Mouse (Mus musculus) MEL (cell line): ENCODE measurements around the gene Sdc3.

Source experiments
- CHD1 ChIP-seq: IDR thresholded peaks from 2 replicates; pipeline ENCODE4 v1.6.1; 2012; ENCODE audit warnings: low read depth, mild to moderate bottlenecking, inconsistent platforms, low read length, improper control_type of control experiment
- CTCF ChIP-seq, 3 experiments: IDR thresholded peaks in 2 of 3; conservative IDR thresholded peaks in 1 of 3; 2 replicates each; pipeline ENCODE4 v1.5.1; 2011 to 2012; ENCODE audit warnings: low read length in 3 of 3, low read depth in 2 of 3, mild to moderate bottlenecking in 2 of 3, improper control_type of control experiment in 1 of 3, inconsistent platforms in 1 of 3, mixed read lengths in 1 of 3, moderate library complexity in 1 of 3; ENCODE audit not compliant: control insufficient read depth in 1 of 3, insufficient read depth in 1 of 3, poor library complexity in 1 of 3, severe bottlenecking in 1 of 3
- HCFC1 ChIP-seq: IDR thresholded peaks from 2 replicates; pipeline ENCODE4 v1.6.1; 2012; ENCODE audit warnings: low read depth, mild to moderate bottlenecking, inconsistent platforms, low read length, improper control_type of control experiment, moderate library complexity
- KAT2A ChIP-seq: conservative IDR thresholded peaks from 2 replicates; pipeline ENCODE4 v1.6.1; 2012; ENCODE audit warnings: low read depth, low read length, improper control_type of control experiment, inconsistent platforms
- MAX ChIP-seq: IDR thresholded peaks from 2 replicates; pipeline ENCODE4 v1.6.1; 2011; ENCODE audit warnings: low read length, improper control_type of control experiment
- POLR2A ChIP-seq, 2 experiments: IDR thresholded peaks; 2 replicates each; pipeline ENCODE4 v1.6.1; 2011 to 2012; ENCODE audit warnings: low read length in 2 of 2, mild to moderate bottlenecking in 2 of 2, control low read depth in 1 of 2, improper control_type of control experiment in 1 of 2, low read depth in 1 of 2, moderate library complexity in 1 of 2; ENCODE audit not compliant: control insufficient read depth in 1 of 2, insufficient read depth in 1 of 2, poor library complexity in 1 of 2
- RCOR1 ChIP-seq: IDR thresholded peaks from 2 replicates; pipeline ENCODE4 v1.6.1; 2012; ENCODE audit warnings: low read depth, mild to moderate bottlenecking, inconsistent platforms, low read length, improper control_type of control experiment
- ZNF384 ChIP-seq: IDR thresholded peaks from 2 replicates; pipeline ENCODE4 v1.6.1; 2012; ENCODE audit warnings: low read depth, mild to moderate bottlenecking, inconsistent platforms, low read length, improper control_type of control experiment

- TF ChIP-seq CHD1 (no peak), HCFC1 (no peak), ZNF384 (no peak), MAX (no peak), KAT2A (no peak), CTCF (IDR thresholded peaks at IDR 0.05 in 2 of 3, conservative IDR thresholded peaks at IDR 0.05 in 1 of 3; ENCODE audit: control insufficient read depth in 1 of 3, insufficient read depth in 1 of 3, low read depth in 2 of 3, low read length in 3 of 3, poor library complexity in 1 of 3, severe bottlenecking in 1 of 3) (no peak), POLR2A (IDR thresholded peaks at IDR 0.05; ENCODE audit: control insufficient read depth in 1 of 2, insufficient read depth in 1 of 2, low read depth in 1 of 2, low read length in 2 of 2, poor library complexity in 1 of 2) (no peak), RCOR1 (no peak)
Measured at GRCm38 (mm10) chr4:130779037-130779436, 13.3 kb upstream of the Sdc3 start.
